Mouse (Mus musculus) brain, embryonic 14.5 days (tissue): Measurements from ENCODE around the gene Mroh8.

Experiments used
- CTCF ChIP-seq: fragments of 200-500 bp; IDR thresholded peaks from 2 replicates; pipeline ENCODE4 v1.5.1; 2012; ENCODE audit warnings: inconsistent platforms, mild to moderate bottlenecking, moderate library complexity, borderline replicate concordance; ENCODE audit not compliant: insufficient read depth, insufficient read length; ENCODE audit errors: extremely low read depth
- POLR2A ChIP-seq: fragments of 200-500 bp; IDR thresholded peaks from 2 replicates; pipeline ENCODE4 v1.6.1; 2012; ENCODE audit warnings: mild to moderate bottlenecking, inconsistent platforms, borderline replicate concordance; ENCODE audit not compliant: poor library complexity, insufficient read depth, insufficient read length, severe bottlenecking; ENCODE audit errors: extremely low read depth

- no peak for TF ChIP-seq CTCF
- no peak for TF ChIP-seq POLR2A
Observed at GRCm38 (mm10) chr2:157288996-157289395, 9.6 kb upstream of the Mroh8 start.
